Mouse (Mus musculus): ENCODE data around the gene C1qtnf5.

Gene C1qtnf5

GRCm38 (mm10) chr9:44079997-44080780, 26.9 kb upstream of the C1qtnf5 start:
- DNase-seq = no peak

GRCm38 (mm10) chr9:44080953-44081352, 26.1 kb upstream of the C1qtnf5 start:
- DNase-seq = peak; percentile 74

GRCm38 (mm10) chr9:44081581-44081980, 25.5 kb upstream of the C1qtnf5 start:
- DNase-seq = no peak

GRCm38 (mm10) chr9:44082266-44082665, 24.8 kb upstream of the C1qtnf5 start:
- no peak for DNase-seq

- peak; percentile 85 for DNase-seq
Observed at GRCm38 (mm10) chr9:44083392-44084121, 23.5 kb upstream of the C1qtnf5 start.

GRCm38 (mm10) chr9:44084236-44084635, 22.8 kb upstream of the C1qtnf5 start:
- no peak for DNase-seq

- DNase-seq = peak; percentile 93
Observed at GRCm38 (mm10) chr9:44084659-44085229, 22.3 kb upstream of the C1qtnf5 start.

GRCm38 (mm10) chr9:44085276-44085675, 21.8 kb upstream of the C1qtnf5 start:
- DNase-seq = no peak

- DNase-seq = peak; percentile 79
Observed at GRCm38 (mm10) chr9:44085741-44086665, 21.0 kb upstream of the C1qtnf5 start.

- no peak for DNase-seq
Observed at GRCm38 (mm10) chr9:44086960-44087359, 20.1 kb upstream of the C1qtnf5 start.

- peak; percentile 77 for DNase-seq
Observed at GRCm38 (mm10) chr9:44087761-44088455, 19.1 kb upstream of the C1qtnf5 start.

- DNase-seq = no peak
Observed at GRCm38 (mm10) chr9:44088877-44089608, 18.0 kb upstream of the C1qtnf5 start.

- DNase-seq = peak; percentile 90
Observed at GRCm38 (mm10) chr9:44093612-44094503, 13.2 kb upstream of the C1qtnf5 start.

GRCm38 (mm10) chr9:44094737-44095136, 12.3 kb upstream of the C1qtnf5 start:
- DNase-seq = no peak

- no peak for DNase-seq
Observed at GRCm38 (mm10) chr9:44095781-44096180, 11.3 kb upstream of the C1qtnf5 start.

GRCm38 (mm10) chr9:44096536-44096935, 10.5 kb upstream of the C1qtnf5 start:
- peak; percentile 66 for DNase-seq

- DNase-seq = no peak
Observed at GRCm38 (mm10) chr9:44101490-44101889, 5.6 kb upstream of the C1qtnf5 start, which contains the start of gene Mfrp. TSS of gene Mfrp (plus strand) at chr9:44101729.

GRCm38 (mm10) chr9:44104881-44105280, 2.2 kb upstream of the C1qtnf5 start:
- DNase-seq = no peak

GRCm38 (mm10) chr9:44105781-44106180, 1.3 kb upstream of the C1qtnf5 start:
- no peak for DNase-seq

- no peak for DNase-seq
Observed at GRCm38 (mm10) chr9:44106182-44106581, 863 bp upstream of the C1qtnf5 start.

All from right cerebral cortex, adult 18-20 months (tissue).